Mouse (Mus musculus) WW6 (cell line): Measurements from ENCODE around the gene Dhx8.

ENCODE experiments used
- DNase-seq: peaks from one replicate; pipeline ENCODE4 v3.0.0-alpha.2; 2013; ENCODE audit warnings: low read depth, low spot score

The Dhx8 gene

DNA sequence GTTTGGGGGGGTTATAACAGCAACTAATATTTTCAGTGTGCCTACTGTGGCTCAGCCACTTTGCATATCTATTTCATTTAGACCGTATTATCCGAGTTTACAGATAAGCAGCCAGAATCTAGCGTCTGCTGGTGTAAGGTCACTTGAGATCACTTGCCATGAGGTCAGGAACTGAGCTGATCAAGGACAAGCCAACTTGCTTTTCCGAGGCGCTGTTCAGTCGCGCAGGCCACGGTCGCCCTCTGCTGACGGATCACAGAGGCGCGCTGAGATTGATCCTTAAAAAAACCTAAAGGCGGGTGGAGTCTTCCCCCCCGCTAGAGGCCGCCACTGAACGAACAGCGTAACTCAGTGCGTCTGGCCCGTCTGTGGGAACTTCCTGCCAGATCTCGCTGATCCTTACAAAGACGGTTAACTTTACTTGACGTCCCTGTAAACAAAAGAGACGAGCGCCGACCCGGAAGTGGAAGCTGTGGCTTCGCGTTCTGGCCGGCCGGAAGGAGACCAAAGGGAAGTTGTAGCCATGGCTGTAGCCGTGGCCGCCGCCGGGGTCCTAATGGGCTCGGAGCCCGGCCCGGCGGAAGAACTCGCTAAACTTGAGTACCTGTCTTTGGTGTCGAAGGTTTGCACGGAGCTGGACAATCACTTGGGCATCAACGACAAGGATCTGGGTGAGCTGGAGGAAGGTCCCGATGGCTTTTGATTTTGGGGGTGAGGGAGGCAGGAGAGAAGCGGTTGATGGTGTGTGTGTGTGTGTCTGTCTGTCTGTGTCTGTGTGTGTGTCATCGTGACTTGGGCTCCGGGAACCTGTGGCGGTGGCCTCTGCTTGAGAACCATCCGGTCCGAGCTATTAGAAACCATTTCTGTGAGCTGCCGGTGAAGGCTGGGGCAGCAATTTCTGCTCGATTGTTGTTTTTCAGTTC is at the start of gene Dhx8:
Gene Dhx8, plus strand, starts transcription at position 402 of the 923 bp plus-strand sequence.
- peak; percentile 98 for DNase-seq

DNA sequence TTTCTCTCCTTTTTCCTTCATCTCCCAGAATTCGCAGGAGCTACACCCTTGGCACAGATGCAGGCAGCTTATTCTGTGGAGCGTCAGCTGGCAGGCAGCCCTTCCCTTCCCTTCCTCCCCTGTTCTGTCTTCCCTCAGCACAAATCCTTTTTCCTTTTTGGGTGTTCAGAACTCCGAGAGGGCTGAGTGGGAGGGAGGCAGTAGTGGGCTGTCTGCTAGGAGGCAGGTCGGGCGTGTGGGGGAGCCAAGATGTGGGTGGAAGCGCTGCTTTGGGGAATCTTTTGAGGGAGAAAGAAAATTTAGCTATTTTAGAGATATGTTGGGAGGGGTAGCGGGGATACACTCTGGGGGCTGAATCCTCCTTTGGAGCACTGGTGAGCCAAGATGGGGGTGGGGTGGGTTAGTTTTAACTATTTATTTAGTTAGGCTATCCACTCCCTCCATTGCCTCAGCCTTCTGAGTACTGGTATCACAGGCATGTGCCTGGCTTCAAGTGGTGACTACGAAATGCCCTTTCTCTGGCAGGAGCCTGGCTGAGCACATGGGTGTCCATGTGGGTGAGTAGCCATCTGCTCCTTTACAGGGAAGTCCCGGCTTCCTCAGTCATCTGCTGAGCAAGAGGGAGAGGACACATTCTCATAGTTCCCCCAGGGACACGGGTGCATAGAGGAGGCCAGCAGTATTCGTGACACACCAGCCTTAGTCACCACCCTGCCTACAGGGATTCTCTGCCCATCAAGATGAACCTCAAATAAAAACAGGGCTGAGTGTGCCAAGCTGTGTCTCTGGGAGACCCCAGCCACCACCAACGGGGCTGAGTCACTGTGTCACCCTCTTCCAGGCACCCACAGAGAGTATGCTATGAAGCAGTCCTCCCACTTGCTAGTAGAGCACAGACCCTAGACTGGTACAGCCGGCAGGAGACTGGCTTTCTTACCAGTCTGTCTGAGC is 45.1 kb upstream of the Dhx8 start:
- no peak for DNase-seq

DNA sequence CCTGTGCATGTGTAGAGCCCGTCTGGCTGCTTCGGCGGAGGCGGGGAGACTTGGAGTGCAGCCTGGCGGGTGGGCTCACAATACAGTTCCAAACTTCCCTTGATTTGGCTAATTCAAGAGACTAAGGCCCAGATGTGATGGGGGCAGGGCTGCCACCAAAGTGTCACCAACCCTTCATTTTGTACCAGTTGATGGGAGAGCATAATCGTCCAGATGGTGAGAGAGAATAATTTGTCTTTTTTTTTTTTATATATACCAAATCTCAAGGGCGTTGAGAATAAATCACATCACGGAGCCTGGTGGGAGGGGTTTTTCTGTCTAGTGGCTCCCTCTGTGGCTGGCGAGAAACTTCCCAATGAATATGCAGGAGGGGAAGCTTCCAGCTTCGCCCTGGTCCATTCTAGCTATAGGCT is 43.0 kb upstream of the Dhx8 start:
- no peak for DNase-seq

DNA sequence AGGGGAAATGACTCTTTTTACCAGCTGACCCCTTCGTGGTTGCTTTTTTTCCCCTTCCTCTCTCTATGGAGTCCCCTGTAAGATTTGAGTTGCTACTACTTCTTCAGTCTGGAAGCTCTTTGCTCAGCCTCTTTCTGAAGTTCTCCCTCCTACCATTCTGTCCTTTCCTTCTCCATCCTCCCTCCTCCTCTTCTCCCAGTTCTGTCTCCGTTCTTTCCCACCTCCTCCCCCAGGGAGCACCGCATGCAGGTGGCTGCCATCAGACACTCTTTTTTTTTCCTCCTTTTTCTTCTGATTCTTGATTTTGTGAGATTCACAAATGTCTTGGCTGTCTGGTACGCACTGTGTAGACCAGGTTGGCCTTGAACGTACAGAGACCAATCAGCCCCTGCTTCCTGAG is 42.4 kb upstream of the Dhx8 start:
- DNase-seq, result no peak

DNA sequence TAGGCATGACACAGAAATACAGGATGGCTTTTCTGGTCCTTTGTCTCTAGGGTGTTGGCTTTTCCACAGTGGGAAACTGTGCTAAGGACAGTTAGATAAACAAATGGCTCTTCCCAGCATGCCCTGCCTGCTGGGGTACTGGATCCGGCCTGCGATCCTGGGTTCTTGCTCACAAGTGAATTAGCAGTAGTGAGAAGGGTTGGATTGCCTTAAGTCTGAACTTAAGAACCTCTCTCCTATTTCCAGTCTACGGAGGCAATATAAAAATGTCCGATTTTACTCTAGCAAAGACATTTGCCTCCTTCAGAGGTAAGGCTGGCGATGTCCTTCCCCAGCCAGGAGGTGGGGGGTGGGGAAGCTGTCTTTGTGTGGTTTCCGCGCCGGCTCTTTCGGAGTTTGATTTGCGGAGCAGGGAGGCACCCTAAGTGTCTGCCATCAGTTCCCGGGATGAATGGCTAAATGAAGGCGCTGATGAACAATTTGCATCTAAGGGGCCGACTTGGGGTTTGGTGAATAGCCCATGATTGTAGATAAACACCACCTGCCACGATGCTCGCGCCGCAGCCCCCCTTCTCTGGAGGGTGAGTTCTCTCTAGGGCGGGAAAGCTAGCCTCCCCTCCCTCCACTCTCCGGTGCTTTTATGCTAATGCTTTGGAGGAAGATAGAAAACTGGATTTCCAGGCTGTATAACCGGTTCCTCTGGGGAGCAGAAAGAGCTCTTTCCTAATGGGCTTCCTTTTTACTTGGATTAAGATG is 36.6 kb upstream of the Dhx8 start:
- no peak for DNase-seq

DNA sequence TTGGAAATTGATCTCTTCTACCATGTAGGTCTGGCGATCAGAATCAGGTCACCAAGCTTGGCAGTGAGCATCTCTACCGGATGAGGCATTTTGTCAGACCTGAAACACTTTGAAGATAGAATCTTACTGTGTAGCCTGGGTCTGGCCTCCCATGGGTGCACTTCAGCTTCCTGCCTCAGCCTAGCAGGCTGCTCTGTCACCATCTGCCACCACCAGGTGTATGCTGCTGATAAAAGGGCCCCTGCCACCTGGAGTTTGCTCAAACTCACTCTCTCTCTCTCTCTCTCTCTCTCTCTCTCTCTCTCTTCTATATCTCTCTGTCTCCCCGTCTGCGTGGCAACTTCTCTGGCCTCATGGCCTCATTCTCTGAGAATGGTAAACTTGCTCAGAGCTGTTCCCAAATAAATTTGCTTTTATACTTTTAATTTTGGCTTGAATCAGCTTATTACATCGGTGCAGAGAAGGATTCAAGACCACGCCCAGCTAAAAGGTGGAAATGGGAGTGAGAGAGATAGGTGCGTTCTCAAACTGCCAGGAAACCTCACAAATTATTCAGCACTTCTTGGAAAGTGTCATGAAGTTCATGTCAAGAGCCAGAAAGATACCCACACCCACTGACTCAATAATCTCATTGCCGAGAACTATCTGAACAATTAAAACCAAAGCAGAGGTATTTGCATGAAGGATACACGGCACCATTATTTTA is 35.4 kb upstream of the Dhx8 start:
- DNase-seq, result no peak

DNA sequence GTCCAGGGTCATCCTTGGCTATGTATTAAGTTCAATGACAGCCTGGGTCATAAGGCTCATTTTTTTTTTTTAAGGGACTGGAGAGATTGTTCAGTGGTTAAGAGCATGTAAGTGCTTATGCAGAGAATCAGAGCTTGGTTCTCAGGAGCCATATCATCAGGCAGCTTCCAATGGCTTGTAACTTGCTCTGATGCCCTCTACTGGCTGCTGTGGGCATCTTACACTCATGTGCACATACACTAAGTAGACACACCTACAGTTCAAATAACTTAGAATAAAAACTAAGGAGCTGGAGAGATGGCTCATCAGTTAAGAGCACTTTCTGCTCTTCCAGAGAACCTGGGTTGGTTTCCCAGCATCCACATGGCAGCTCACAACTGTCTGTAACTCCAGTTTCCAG is 34.6 kb upstream of the Dhx8 start:
- DNase-seq, result no peak

DNA sequence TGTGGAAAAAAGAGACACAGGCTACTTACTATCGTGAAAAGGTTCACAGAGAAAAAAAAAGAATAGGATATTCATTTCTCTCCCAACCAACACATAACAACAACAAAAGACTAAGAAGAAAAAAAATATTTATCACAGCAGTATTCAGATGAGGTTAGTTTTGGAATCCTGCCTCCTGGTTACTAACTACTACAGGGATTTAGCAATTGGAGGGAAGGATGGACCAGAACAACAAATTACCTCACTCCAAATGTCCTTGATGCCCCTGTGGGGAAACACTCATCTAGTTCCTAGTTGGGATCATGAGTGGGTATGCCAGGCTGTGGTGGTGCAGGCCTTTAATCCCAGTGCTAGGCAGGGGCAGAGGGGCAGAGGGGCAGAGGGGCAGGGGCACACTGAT is 33.2 kb upstream of the Dhx8 start:
- no peak for DNase-seq

DNA sequence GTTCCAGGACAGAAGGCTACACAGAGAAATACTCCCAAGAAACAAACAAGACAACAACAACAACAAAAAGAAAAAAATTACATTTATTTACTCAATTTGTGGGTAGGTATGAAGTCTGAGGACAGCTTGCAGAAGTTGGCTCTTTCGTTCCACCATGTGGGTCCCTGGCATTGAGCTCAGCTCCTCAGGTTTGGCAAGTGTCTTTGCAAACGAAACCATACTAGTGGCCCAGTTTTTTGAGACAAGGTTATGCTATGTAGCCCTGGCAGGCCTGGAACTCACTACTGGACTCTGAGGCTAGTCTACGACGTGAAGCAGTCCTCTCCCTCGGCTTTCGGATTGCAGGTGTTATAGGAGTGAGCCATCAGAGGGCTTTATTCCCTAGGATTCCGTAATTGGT is 32.7 kb upstream of the Dhx8 start:
- no peak for DNase-seq

DNA sequence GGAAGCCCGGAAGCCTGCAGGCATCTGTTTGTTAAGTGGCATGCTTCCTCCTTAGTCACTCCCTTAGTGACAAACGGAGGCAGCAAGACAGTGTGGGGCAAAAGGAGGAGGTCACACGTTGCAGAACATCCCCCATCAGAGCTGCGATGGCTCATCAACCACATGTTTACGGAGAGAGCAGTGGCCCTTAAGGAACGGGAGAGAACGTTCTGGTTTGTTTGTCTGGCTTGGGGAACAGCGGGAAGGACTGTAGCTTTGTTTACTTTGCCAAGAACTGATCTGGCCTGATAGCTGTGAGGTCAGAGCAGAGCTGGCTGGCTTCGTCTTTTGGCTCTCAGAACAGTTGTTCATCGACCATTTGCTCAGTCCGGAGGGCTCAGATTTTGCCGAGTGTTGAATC is 32.3 kb upstream of the Dhx8 start:
- DNase-seq, result no peak

DNA sequence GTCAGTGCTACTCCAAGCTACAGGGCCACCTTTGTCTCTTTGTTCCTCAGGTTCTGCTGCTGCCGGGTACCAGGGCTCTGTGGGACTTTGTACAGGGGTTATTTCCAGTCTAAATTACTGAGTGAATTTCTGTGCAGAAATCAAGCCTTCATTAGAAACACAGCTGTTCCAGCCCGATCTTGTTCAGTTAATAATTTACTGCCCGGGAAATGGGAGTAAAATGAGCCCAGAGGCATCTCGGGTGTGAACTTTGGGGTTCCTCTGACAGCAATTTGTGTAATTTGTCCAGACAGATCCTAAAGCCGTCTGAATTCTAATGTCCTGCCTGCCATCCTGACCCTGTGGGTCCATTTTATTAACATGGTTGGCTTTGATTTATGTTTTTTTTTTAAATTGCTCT is 28.6 kb upstream of the Dhx8 start:
- DNase-seq, result no peak

DNA sequence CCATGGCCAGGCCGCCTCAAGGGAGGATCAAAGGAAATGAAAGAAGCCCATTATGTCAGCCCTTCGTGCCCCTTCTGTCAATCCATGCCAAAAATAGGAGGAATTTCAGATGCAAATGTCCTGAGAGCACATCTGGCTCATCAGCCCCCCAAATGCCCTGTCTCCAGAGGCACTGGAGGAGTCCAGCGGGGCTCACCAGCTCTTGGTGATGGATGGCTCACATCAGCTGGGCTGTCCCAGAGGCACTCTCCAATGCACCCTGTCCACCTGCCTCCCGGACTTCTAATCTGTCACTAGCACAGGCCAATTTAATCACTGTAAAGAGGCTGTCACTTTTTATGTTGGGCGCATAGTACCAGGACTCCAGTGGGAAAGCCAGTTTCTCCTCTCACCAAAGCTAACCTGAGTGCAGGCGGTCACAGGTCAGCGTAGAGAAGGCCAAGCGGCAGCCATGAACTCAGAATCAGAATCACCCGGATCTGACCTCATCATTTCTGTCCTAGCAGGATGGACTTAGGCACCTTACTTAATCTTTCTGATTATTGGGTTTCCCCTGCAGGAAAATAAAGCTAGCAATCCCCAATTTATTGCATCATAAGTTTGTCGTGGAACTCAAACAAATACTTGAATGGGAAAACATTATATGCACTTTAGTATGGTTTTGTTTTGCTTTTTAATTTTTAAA is 25.8 kb upstream of the Dhx8 start:
- no peak for DNase-seq

DNA sequence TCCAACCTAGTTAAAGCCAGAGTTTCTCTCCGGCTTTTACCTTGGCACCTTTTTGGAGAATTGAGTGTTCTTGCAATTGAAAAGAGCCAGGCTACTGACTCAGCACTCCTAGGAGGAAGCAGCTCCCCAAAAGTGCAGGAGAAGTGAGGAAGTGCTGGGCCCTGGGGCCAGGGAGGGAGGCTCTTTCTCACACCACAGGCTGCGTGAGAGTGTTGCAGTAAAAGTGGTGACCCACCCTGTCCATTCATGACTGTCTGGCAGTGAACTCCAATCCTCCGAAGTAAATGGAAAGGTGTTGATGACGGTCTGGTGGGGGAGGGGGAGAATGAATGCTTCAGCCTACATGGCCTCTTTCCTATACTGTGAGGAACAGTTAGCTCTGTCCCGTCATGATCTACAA is 24.2 kb upstream of the Dhx8 start:
- DNase-seq, result no peak

DNA sequence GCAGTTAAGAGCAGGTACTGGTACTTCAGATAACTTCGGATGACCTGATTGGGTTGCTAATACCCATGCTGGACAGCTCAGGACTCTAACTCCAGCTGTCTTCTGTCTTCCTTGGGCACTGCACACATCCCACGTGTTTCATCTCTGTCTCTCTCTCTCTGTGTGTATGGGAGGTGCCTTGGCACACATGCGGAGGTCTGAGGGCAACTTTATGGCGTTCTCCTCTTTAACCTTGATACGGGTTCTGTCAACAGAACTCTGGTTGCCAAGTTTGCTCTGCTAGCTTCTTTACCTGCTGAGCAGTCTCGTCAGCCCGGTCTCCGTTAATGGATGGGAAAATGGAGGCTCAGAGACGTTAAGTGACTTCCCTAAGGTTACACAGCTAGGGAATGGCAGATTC is 19.9 kb upstream of the Dhx8 start:
- DNase-seq, result no peak

DNA sequence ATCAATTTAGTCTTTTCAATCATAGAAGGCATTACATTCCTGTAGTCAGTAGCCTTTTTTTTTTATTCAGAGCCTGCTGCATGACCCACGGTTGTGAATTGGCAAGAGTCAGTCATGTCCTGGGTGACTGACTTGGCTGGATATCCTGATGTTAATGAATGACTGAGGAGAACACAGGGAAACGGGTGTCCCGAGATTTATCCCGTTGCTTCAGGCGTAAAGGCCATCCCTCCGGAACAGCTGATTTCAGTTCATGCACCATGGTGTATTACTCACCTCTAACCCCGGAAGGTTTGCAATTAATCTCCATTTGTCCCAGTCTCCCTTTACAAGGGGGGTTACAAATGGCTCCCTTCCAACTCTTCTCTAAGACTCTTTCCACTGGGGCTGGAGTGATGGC is 18.7 kb upstream of the Dhx8 start:
- DNase-seq, result no peak

DNA sequence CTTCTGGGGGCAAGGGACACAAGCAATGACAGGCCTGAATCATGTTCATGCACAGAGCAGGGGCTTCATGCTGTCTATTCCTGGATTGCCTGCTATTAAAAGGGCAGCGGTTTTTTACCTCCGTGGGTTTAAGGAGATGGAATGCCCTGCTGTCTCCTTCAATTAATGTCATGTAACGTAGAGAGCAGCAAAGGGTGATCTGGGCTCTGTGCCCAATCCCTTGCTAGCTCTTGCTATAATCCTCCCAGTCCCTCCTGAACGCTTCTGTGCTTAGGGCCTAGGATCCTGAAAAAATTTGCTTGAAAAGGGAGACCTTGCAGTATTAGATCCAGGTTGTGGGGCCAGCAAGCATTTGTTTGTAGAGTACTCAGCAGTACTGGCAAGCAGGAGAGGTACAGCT is 14.4 kb upstream of the Dhx8 start:
- no peak for DNase-seq

DNA sequence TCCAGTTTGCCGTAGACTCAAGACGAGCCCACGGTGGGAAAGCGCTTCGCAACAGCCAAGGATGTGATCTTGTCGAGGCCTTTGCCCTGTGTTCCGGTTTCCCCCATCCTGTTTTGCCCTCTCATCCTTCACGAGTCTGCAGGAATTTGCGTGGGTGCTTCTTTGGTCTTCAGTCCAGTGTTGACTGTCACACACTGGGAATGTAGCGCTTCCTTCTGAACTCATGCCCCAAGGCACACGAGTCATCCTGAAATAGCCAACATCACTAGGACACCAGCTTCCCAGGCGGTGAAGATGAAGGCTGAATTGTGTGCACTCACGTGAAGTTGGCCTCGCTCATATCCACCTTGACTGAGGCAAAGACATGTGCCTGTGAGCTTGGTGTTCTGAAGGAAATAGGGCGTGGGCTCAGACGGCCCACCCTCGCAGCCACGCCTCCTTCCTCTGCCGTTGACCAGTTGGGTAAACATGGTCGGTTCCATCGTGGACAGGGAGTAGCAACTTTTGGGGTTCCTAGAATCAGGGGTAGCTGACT is 12.7 kb upstream of the Dhx8 start:
- DNase-seq, result no peak

DNA sequence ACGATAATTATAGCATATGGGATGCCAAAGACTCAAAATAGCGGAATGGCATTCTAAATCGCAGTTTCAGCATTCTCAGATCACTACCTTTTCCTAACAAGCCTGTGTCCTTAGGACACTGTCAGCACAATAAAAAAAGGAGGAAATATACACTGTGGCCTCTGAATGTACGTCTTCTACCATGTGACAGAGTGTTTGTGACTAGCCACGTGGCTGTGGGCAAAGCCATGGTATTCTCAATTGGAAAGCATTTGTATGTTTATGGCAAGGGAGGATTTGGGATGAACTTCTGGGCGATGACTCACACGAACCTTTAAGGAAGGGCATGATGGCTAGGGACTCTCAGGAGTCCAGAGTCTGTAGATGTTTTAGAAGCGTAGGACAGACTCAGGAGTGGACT is 7.7 kb upstream of the Dhx8 start:
- DNase-seq, result no peak

DNA sequence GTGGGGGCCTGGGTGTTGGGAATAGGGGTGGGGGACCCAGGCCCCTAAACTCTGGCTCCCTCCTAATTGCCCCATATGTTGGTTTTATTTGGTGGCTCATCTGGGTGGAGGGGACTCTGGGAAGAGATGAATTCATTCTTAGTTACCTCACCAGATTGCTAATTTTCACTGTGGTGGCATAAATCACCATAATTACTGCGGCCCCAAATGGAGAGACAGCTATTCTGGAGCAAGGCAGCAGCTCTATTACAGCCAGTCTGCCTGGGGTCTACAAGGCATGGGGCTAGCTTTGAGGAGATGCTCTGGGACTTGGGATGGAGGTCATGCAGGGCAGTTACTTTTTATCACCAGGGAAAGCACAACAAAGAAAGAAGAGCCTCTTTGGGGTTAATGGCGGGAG is 6.0 kb upstream of the Dhx8 start:
- DNase-seq, result no peak

DNA sequence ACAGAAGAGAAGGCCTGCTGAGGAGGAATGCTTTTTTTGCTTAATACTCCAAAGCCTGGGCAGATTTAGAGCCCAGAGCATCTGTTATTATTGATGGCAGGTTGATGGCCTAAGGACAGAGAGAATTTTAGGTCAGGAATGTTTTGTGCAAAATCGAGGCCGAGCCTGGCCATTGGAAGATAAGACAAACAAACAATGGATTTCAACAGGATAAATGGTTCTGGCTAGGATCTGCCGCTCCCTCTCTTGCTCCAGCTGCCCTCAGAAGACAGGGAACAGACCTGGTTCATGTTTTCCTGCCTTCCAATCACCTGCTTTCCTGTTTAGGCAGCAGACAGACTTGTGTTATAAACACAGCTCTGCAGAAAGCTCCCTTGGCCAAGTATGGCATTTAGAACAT is 3.4 kb upstream of the Dhx8 start:
- DNase-seq, result no peak
